Mouse (Mus musculus): ENCODE results near the gene Baz1b. TPM values are rescaled to one million over a fixed set of nuclear protein-coding genes. Genes with fewer than 3 reads are reported as not detected.

The Baz1b gene
- total and polyA plus RNA-seq, 2 experiments: 11.9 to 27.5 TPM

DNA sequence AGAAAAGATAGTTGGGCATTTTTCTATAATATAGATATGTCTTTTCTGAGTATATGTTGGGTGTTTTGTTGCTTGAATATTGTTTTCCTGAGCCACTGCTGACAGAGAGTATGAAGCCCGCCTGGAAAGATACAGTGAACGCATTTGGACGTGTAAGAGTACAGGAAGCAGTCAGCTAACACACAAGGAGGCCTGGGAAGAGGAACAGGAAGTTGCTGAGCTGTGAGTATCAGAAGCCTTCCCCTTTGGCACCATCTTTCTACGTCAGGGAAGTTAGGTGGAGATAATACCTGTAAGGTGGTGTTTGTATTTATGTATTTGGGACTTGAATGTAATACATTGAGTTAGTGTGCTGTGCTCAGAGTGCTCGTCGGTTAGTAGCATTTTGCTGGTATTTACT, 9.3 kb downstream of the Baz1b start:
- H3K36me3 ChIP-seq (ENCODE audit: control insufficient read depth, insufficient read depth, low read length): peaks cover 55% of the 10 kb centered on the region

DNA sequence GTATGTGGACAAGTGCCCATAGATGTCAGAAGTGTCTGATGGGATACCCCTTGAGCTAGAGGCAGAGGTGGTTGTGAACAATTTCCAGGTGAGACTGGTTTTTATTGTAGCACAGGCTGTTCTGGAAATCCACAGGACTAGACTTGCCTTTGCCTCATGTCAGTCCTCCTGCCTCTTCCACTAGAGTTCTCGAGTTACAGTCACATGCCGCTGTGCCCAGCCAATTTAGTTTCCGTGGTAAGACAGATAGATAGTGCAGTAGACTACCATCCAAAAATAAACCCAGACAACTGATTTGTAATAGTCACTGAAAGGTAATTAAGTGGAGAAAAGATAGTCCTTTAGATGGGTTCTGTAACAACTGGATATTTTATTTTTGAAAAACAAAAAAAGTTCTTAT, 15.7 kb downstream of the Baz1b start:
- WGBS: 77% methylated on average over 3 of the region's 3 CpGs

More for the DNA sequence above, 9.3 kb downstream of the Baz1b start:
- WGBS: 55% methylated on average over 6 of the region's 6 CpGs
- 0 out of 2 replicates have a peak overlapping the region, but pooled peaks have one; percentile 21 for H3K27ac ChIP-seq (replicated peaks; ENCODE audit: insufficient read depth, low read depth, low read length)
- peak; percentile 24 for DNase-seq (ENCODE audit: extremely low read depth, low read depth, low spot score)
- peaks cover 29% of the 10 kb centered on the region for H3K79me2 ChIP-seq (ENCODE audit: control insufficient read depth, insufficient read depth, low read length)
- H3K4me1 ChIP-seq (ENCODE audit: control insufficient read depth, insufficient read depth, low read length): peaks cover 4% of the 10 kb centered on the region; the same call in 1 of the 2 replicates
- TF ChIP-seq POLR2A (IDR thresholded peaks at IDR 0.05; ENCODE audit: extremely low read depth, insufficient read depth, low read length) (no peak), CTCF (IDR thresholded peaks at IDR 0.05; ENCODE audit: low read depth, low read length) (no peak)
- no peak overlapping the region for H3K4me3 ChIP-seq (ENCODE audit: insufficient read depth, low read depth, low read length)
- no peak overlapping the region for H3K9ac ChIP-seq (ENCODE audit: low read depth, low read length)
- no peaks in the 10 kb centered on the region for H3K27me3 ChIP-seq (ENCODE audit: control insufficient read depth, insufficient read depth, low read length)

GRCm38 (mm10) chr5:135208197-135208596, 21.1 kb downstream of the Baz1b start:
- Histone ChIP-seq H3K79me2 (ENCODE audit: control insufficient read depth, insufficient read depth, low read length) (peaks cover 6% of the 10 kb centered on the region; the same call in 1 of the 2 replicates), H3K9ac (ENCODE audit: low read depth, low read length) (no peak overlapping the region), H3K4me3 (ENCODE audit: insufficient read depth, low read depth, low read length) (no peak overlapping the region), H3K27ac (replicated peaks; ENCODE audit: insufficient read depth, low read depth, low read length) (no peak overlapping the region), H3K36me3 (ENCODE audit: control insufficient read depth, insufficient read depth, low read length) (peaks cover 77% of the 10 kb centered on the region), H3K27me3 (ENCODE audit: control insufficient read depth, insufficient read depth, low read length) (no peaks in the 10 kb centered on the region), H3K4me1 (ENCODE audit: control insufficient read depth, insufficient read depth, low read length) (no peaks in the 10 kb centered on the region)
- TF ChIP-seq CTCF (IDR thresholded peaks at IDR 0.05; ENCODE audit: low read depth, low read length) (no peak), POLR2A (IDR thresholded peaks at IDR 0.05; ENCODE audit: extremely low read depth, insufficient read depth, low read length) (no peak)
- 97% methylated on average over 1 of the region's 1 CpGs for WGBS
- DNase-seq (ENCODE audit: extremely low read depth, low read depth, low spot score): no peak

More for the DNA sequence above, 15.7 kb downstream of the Baz1b start:
- H3K4me1 ChIP-seq (ENCODE audit: control insufficient read depth, insufficient read depth, low read length): no peaks in the 10 kb centered on the region
- H3K79me2 ChIP-seq (ENCODE audit: control insufficient read depth, insufficient read depth, low read length): peaks cover 12% of the 10 kb centered on the region; the same call in 1 of the 2 replicates
- peaks cover 68% of the 10 kb centered on the region for H3K36me3 ChIP-seq (ENCODE audit: control insufficient read depth, insufficient read depth, low read length)
- H3K27me3 ChIP-seq (ENCODE audit: control insufficient read depth, insufficient read depth, low read length): no peaks in the 10 kb centered on the region
- TF ChIP-seq POLR2A (IDR thresholded peaks at IDR 0.05; ENCODE audit: extremely low read depth, insufficient read depth, low read length): no peak
- no peak for TF ChIP-seq CTCF (IDR thresholded peaks at IDR 0.05; ENCODE audit: low read depth, low read length)
- no peak overlapping the region for H3K9ac ChIP-seq (ENCODE audit: low read depth, low read length)
- H3K4me3 ChIP-seq (ENCODE audit: insufficient read depth, low read depth, low read length): no peak overlapping the region
- DNase-seq (ENCODE audit: extremely low read depth, low read depth, low spot score): no peak
- H3K27ac ChIP-seq (replicated peaks; ENCODE audit: insufficient read depth, low read depth, low read length): no peak overlapping the region

GRCm38 (mm10) chr5:135216871-135217270, 29.8 kb downstream of the Baz1b start:
- H3K27ac ChIP-seq (replicated peaks; ENCODE audit: insufficient read depth, low read depth, low read length): no peak overlapping the region
- no peak for DNase-seq (ENCODE audit: extremely low read depth, low read depth, low spot score)
- H3K4me1 ChIP-seq (ENCODE audit: control insufficient read depth, insufficient read depth, low read length): no peaks in the 10 kb centered on the region
- H3K4me3 ChIP-seq (ENCODE audit: insufficient read depth, low read depth, low read length): no peak overlapping the region
- peaks cover 75% of the 10 kb centered on the region for H3K36me3 ChIP-seq (ENCODE audit: control insufficient read depth, insufficient read depth, low read length)
- no peaks in the 10 kb centered on the region for H3K79me2 ChIP-seq (ENCODE audit: control insufficient read depth, insufficient read depth, low read length)
- no peak for TF ChIP-seq CTCF (IDR thresholded peaks at IDR 0.05; ENCODE audit: low read depth, low read length)
- TF ChIP-seq POLR2A (IDR thresholded peaks at IDR 0.05; ENCODE audit: extremely low read depth, insufficient read depth, low read length): no peak
- no peak overlapping the region for H3K9ac ChIP-seq (ENCODE audit: low read depth, low read length)
- H3K27me3 ChIP-seq (ENCODE audit: control insufficient read depth, insufficient read depth, low read length): no peaks in the 10 kb centered on the region
- WGBS: 88% methylated on average over 6 of the region's 6 CpGs

DNA sequence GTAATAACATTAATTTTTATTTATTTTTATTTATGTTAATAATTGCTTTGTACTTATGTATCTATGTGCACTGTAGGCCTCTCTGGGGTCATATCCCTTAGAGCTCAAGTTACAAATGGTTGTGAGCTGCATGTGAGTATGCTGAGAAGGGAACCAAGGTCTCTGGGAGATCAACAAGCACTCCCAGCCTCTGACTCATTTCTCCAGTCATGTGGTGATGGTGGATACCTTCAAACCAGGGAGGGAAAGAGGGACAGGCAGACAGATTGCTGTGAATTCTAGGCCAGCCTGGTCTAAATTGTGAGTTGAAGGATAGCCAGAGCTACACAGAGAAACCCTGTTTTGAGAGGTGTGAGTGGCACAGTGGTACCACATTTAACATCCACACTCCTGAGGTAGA, 33.9 kb downstream of the Baz1b start:
- H3K4me1 ChIP-seq (ENCODE audit: control insufficient read depth, insufficient read depth, low read length): no peaks in the 10 kb centered on the region
- no peak for DNase-seq (ENCODE audit: extremely low read depth, low read depth, low spot score)
- TF ChIP-seq CTCF (IDR thresholded peaks at IDR 0.05; ENCODE audit: low read depth, low read length) (no peak), POLR2A (IDR thresholded peaks at IDR 0.05; ENCODE audit: extremely low read depth, insufficient read depth, low read length) (no peak)
- no peak overlapping the region for H3K4me3 ChIP-seq (ENCODE audit: insufficient read depth, low read depth, low read length)
- no peak overlapping the region for H3K27ac ChIP-seq (replicated peaks; ENCODE audit: insufficient read depth, low read depth, low read length)
- no peaks in the 10 kb centered on the region for H3K27me3 ChIP-seq (ENCODE audit: control insufficient read depth, insufficient read depth, low read length)
- H3K9ac ChIP-seq (ENCODE audit: low read depth, low read length): no peak overlapping the region
- H3K79me2 ChIP-seq (ENCODE audit: control insufficient read depth, insufficient read depth, low read length): no peaks in the 10 kb centered on the region
- peaks cover 74% of the 10 kb centered on the region for H3K36me3 ChIP-seq (ENCODE audit: control insufficient read depth, insufficient read depth, low read length)

DNA sequence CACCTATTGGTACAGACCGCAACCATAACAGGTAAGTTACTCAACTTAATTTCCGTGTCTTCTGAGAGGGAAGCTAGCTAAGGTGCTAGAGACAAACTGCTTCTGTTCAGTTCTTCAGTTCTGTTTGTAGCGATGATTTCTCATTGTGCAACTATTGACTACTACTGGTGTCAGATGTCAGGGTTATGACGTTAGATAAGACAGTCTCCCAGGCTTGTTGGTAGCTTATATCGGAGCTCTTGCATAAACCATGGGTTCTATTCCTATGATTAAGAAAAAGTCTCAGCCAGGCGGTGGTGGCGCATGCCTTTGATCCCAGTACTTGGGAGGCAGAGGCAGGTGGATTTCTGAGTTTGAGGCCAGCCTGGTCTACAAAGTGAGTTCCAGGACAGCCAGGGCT, 35.0 kb downstream of the Baz1b start:
- WGBS: 80% methylated on average over 7 of the region's 7 CpGs

More for the DNA sequence above, 35.0 kb downstream of the Baz1b start:
- Histone ChIP-seq H3K36me3 (ENCODE audit: control insufficient read depth, insufficient read depth, low read length) (peaks cover 72% of the 10 kb centered on the region), H3K4me3 (ENCODE audit: insufficient read depth, low read depth, low read length) (no peak overlapping the region), H3K79me2 (ENCODE audit: control insufficient read depth, insufficient read depth, low read length) (no peaks in the 10 kb centered on the region), H3K9ac (ENCODE audit: low read depth, low read length) (no peak overlapping the region), H3K27me3 (ENCODE audit: control insufficient read depth, insufficient read depth, low read length) (no peaks in the 10 kb centered on the region), H3K4me1 (ENCODE audit: control insufficient read depth, insufficient read depth, low read length) (no peaks in the 10 kb centered on the region), H3K27ac (replicated peaks; ENCODE audit: insufficient read depth, low read depth, low read length) (no peak overlapping the region)
- TF ChIP-seq CTCF (IDR thresholded peaks at IDR 0.05; ENCODE audit: low read depth, low read length) (no peak), POLR2A (IDR thresholded peaks at IDR 0.05; ENCODE audit: extremely low read depth, insufficient read depth, low read length) (no peak)
- no peak for DNase-seq (ENCODE audit: extremely low read depth, low read depth, low spot score)

Measured in liver, adult 2 months (tissue).